Mouse (Mus musculus) hematopoietic stem cell, adult 5-6 weeks (primary cell): ENCODE results near the gene Nepro. TPM values are rescaled to one million over a fixed set of nuclear protein-coding genes. Genes with fewer than 3 reads are reported as not detected.

Experiments used
- total RNA-seq: library from RNA; stranded (forward); fragments of 172-1452, 232-1000 nt; gene quantifications from 2 replicates; pipeline ENCODE4 v1.2.3, GENCODE M21; 2017

Nepro gene
- total RNA-seq, 1 experiment from 2014 or later = 24.0 TPM

Other genes with a start within 250 kb of the Nepro start
- 0.30 and 0.75 TPM in 2 replicates for gene Boc, start 165.4 kb upstream of the Nepro start, total RNA-seq
- gene Gtpbp8, start 22.1 kb downstream of the Nepro start, total RNA-seq = 15.5 and 15.8 TPM in 2 replicates
- gene Cd200r1, start 41.4 kb downstream of the Nepro start, total RNA-seq = 7.0 and 10.0 TPM in 2 replicates
- 1.5 and 1.7 TPM in 2 replicates for gene Cd200r4, start 87.4 kb downstream of the Nepro start, total RNA-seq
- gene Cd200r2, start 142.8 kb downstream of the Nepro start, total RNA-seq = 0.20 TPM in 1 of 2 replicates, not detected in the other
- gene Cd200r3, start 219.4 kb downstream of the Nepro start, total RNA-seq = 6.2 TPM in 1 of 2 replicates, not detected in the other